Mouse (Mus musculus): ENCODE results near the gene Gm12169. TPM values are rescaled to one million over a fixed set of nuclear protein-coding genes. Genes with fewer than 3 reads are reported as not detected.

The Gm12169 gene
- not detected for total RNA-seq (2023)

DNA sequence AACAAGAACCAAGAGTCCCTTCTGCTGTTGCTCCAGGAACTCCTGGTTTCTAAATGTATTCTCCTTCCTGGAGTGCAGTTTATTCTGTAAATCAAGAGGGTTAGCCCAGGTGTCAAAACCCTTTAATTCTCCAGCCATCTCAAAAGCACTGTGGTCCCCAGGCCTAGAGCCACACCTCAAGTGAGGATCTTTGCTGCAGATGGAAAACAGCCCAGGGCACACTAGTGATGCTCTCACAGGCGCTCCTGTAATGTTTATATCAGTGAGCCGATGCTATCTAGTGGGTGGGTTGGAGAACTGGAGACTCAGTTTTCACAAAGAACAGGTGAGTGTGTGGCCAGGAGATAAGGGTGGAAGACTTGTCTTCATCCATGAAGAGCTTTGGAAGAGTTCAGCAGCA lies at the start of gene Gm12169:
Gm12169 (plus strand) TSS at position 301 of the 400 bp plus-strand sequence.

GRCm38 (mm10) chr11:46571327-46571726 lies 47.3 kb downstream of the Gm12169 start, which contains the start of gene BC053393:
TSS of gene BC053393 (plus strand) at chr11:46571536.

Other genes with a start within 250 kb of the Gm12169 start
- 100 to 1,000 TPM; 186 to 192 TPM for gene Cyfip2, start 211.4 kb upstream of the Gm12169 start, total RNA-seq (2023)
- 1 to 10 TPM; 2.1 TPM for gene Itk, start 134.7 kb upstream of the Gm12169 start, total RNA-seq (2023)
- gene Fam71b, start 127.7 kb upstream of the Gm12169 start, total RNA-seq (2023): 1 to 10 TPM in 1 of 2 experiments, under 1 TPM in 1; 0.93 to 1.8 TPM
- gene Med7, start 87.3 kb upstream of the Gm12169 start, total RNA-seq (2023): 10 to 100 TPM; 32.0 to 43.4 TPM
- under 1 TPM; 0.44 to 0.53 TPM for gene Havcr2, start 69.3 kb upstream of the Gm12169 start, total RNA-seq (2023)
- not detected for gene BC053393, start 47.3 kb downstream of the Gm12169 start, total RNA-seq (2023)
- not detected for gene Dppa1, start 105.0 kb downstream of the Gm12169 start, total RNA-seq (2023)
- under 1 TPM in 1 of 2 experiments, not detected in 1; 0.20 TPM for gene Timd2, start 182.8 kb downstream of the Gm12169 start, total RNA-seq (2023)
- gene Havcr1, start 210.9 kb downstream of the Gm12169 start, total RNA-seq (2023): not detected